Mouse (Mus musculus): ENCODE measurements around the gene Minpp1.

DNA sequence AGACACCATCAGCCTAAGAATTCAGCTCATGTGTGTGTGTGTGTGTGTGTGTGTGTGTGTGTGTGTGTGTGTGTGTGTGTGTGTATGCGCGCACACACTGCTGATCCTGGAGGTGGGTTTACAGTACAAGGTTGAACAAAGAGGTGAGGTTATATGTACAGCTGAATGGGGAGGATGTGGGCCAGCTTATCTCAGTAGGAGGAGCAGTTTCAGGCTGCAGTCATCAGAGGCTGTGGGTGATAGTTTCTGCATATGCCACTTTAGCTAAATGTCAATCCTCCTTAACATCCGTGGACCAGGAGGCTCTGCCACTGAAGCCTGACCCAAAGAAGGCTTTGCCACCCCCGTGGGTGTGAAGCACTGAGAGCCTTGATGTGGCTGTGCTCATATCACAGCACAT lies 20.3 kb upstream of the Minpp1 start:
- no peak for TF ChIP-seq POLR2A (IDR thresholded peaks at IDR 0.05; ENCODE audit: control insufficient read depth, low read depth, low read length)
- TF ChIP-seq CTCF (IDR thresholded peaks at IDR 0.05; ENCODE audit: control insufficient read depth, insufficient read depth, insufficient replicate concordance, low read depth, low read length) = no peak
